Mouse (Mus musculus): ENCODE results near the gene Olfr429.
"Not testable (repeated sequence)": the region's sequence is repeated elsewhere in the genome, so short reads cannot be mapped to it uniquely, and the experiment has no call there.

The Olfr429 gene

DNA sequence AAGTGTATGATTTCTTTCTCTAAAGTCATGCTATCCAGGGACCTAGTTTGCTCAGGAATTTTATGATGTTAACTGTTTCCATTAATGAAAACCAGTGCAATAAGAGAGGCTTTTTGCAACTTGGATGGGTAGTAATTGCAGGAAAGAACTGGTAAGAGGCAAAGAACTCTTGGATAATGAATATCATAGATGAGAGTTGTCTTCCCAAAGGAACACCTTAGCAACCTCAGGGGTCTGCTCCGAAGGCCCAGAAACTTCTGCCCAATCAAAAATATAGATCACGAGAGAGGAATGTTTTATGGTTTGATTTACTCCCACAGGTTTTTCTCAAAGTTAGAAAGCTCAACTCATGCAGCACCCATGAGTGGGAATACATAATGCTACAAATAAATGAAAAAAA, at the start of gene Olfr429:
Olfr429 (plus strand) TSS at position 301 of the 400 bp plus-strand sequence.
- ChIA-PET POLR2A (no interaction called here), CTCF (no interaction called here)

DNA sequence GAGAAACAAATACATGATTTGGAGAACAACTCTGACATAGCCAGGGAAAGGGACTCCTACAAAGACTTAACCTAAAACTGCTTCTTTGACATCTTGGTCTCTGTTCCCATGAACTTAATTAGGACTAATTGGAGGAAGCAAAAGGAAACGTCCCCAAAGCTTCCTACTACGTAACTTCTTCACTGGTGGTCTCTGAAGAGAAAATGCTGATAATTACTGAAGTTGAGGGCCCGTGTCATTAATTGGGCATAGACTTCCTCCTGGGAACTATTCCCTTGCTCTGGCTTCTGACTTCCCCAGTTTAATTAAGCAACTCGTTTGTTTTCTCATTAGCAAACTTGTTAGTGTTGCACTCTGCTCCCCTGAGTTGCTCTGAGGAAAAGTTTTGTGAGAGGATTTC, 48.3 kb upstream of the Olfr429 start:
- ChIA-PET CTCF (no interaction called here), POLR2A (no interaction called here)

DNA sequence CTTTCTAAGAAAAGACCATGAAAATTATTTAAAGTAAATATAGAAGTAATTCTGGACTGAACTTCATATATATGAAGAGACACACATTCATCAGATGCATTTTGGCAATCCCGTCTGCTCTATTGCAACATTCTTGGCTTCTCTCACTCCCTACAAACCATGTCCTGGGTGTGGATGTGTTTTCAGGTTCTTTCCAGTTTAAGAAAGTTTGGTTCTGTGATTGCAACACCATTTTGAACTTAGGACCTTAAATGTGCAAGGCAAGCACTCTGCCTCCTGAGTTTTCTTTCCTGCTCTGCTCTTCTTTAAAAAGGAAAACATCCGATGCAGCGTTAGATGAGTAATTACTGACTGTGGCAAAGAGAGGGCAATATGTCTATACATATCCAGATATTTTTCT, 45.7 kb upstream of the Olfr429 start:
- CTCF ChIA-PET = no interaction called here
- POLR2A ChIA-PET = no interaction called here

DNA sequence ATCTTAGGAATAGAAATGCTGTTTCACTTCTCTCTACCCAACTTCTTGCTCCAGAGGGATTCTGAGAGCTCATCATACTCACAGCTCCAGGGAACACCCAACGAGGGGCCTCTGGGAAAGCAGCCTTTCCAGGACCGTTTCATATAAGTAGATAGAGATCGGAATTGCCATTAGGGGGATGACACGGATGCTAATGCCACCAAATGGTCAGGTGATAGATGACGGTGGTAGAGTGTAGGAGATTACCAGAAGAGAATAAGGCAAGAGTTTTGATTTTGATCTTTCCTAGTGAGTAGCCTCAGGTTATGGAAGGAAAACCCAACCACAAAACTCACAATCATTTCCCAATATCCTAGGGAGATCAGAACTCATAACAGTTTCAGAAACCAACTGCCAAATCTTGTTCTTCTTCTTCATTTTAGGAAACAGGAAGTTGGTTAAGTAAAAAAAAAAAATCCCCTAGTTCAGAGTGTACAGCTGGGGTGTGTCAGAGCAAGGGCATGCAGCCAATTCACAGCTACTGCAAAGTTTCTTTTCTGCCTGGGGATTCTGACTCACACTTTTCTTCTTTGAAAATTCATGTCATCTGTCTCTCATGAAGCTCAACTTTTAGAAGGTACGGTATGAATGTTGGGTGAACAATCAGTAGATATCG, 43.5 kb upstream of the Olfr429 start, which contains the start of gene Olfr433:
Olfr433 (plus strand) TSS at position 183 of the 655 bp plus-strand sequence.
- ChIA-PET CTCF (no interaction called here), POLR2A (no interaction called here)

DNA sequence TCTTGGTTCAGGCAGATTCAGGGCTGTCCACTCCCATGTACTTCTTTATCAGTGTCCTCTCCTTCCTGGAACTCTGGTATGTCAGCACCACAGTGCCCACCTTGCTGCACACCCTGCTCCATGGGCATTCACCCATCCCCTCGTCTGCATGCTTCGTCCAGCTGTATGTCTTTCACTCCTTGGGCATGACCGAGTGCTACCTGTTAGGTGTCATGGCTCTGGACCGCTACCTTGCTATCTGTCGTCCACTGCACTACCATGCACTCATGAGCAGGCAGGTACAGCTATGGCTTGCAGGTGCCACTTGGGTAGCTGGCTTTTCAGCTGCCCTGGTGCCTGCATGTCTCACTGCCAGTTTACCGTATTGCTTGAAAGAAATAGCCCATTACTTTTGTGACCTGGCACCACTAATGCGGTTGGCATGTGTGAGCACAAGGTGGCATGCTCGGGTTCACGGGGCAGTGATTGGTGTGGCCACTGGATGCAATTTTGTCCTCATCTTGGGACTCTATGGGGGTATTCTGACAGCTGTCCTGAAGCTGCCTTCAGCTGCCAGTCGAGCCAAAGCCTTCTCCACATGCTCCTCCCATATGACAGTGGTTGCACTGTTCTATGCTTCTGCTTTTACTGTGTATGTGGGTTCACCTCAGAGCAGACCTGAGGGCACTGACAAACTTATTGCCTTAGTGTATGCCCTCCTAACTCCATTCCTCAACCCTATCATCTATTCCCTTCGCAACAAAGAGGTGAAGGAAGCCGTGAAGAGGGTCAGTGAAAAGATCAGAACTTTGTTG, 41.8 kb upstream of the Olfr429 start:
- CTCF ChIA-PET, POLR2A ChIA-PET: not testable (repeated sequence)

DNA sequence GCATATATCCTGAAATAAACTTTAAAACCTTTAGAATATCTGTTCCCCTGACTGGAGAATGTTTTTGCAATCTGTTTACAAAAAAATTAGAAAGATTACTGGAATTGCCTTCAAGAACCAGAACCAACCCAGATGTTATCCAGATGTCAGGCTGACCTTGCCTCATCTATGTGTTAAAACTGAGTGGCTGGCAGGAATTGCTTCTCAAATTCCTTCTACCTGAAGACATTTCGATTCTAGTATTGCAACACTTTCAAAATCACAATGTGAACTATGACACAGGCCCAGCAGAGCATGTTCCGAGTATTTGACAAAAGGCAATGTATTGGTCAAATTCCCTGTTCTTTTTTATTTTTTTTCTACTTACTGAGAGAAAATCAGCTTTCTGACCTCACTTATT, 39.7 kb upstream of the Olfr429 start:
- ChIA-PET POLR2A (no interaction called here), CTCF (no interaction called here)

DNA sequence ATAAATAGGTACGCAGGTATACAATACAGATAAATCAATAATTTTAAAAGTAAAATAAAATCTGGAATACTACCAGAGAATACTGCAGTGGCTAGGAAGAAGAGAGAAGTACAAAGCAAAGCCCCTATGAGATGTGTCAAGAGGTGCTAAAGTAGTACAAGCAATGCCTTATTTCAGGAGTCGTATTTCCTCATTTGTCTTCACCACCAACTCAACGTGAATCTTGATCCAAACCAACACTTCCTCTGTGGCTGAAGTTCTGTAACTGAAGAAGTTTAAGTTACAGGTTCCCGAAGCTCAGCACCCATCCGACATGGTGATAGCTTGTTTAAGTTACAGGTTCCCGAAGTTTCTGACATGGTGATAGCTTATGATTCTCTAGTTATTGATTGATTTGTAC, 35.9 kb upstream of the Olfr429 start:
- CTCF ChIA-PET, POLR2A ChIA-PET: not testable (repeated sequence)

DNA sequence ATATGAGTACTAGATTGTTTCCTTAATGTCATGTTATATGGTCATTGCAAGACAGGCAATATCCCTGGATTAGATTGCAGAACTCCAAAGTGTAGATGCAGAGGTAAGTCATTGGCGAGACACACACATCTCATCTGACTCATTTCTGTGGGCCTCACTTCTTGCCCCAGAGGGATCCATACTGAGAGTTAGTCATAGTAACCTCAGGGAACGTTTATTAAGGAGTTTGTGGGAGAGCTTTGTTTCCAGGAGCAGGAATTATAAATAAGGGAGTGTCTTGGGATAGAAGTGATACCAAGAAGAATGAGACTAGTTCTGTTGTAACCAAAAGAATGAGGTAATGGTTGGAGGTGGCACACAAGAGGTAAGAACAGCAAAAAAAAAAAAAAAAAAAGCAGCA, 35.2 kb upstream of the Olfr429 start, which contains the start of gene Olfr432:
Olfr432 (plus strand) TSS at position 313 of the 400 bp plus-strand sequence.
- POLR2A ChIA-PET = no interaction called here
- CTCF ChIA-PET = no interaction called here

DNA sequence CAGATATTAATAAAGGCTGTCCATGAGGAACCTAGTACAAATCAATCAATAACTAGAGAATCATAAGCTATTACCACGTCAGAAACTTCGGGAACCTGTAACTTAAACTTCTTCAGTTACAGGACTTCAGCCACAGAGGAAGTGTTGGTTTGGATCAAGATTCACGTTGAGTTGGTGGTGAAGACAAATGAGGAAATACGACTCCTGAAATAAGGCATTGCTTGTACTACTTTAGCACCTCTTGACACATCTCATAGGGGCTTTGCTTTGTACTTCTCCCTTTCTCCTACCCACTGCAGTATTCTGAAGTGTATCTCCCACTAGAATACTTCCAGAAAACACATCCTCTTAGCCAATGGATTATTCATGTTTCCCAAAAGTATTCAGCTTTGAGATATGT, 34.8 kb upstream of the Olfr429 start:
- POLR2A ChIA-PET, CTCF ChIA-PET: not testable (repeated sequence)

DNA sequence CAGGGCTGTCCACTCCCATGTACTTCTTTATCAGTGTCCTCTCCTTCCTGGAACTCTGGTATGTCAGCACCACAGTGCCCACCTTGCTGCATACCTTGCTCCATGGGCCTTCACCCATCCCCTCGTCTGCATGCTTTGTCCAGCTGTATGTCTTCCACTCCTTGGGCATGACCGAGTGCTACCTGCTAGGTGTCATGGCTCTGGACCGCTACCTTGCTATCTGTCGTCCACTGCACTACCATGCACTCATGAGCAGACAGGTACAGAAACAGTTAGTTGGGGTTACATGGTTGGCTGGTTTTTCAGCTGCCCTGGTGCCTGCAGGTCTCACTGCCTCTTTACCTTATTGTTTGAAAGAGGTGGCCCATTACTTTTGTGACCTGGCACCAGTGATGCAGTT, 33.6 kb upstream of the Olfr429 start:
- ChIA-PET CTCF (no interaction called here), POLR2A (no interaction called here)

DNA sequence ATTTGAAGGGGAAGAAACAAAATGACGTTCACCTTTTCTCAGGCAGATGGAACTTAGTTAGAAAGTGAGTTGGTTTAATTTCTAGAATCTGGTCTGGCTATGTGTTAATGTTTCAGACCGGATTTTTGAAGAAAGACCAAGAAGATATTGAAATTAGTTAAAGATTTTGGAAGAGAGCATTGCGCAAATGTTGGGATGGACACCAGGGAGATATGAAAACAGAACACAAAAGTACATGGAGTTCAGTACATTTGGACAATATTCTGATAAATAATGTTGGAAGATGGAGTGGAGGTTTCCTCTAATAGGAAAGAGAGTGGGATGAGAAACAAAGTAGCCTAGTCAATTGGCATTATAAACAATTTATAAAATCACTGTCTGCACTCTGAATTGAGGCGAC, 32.6 kb upstream of the Olfr429 start:
- POLR2A ChIA-PET = no interaction called here
- CTCF ChIA-PET = no interaction called here

DNA sequence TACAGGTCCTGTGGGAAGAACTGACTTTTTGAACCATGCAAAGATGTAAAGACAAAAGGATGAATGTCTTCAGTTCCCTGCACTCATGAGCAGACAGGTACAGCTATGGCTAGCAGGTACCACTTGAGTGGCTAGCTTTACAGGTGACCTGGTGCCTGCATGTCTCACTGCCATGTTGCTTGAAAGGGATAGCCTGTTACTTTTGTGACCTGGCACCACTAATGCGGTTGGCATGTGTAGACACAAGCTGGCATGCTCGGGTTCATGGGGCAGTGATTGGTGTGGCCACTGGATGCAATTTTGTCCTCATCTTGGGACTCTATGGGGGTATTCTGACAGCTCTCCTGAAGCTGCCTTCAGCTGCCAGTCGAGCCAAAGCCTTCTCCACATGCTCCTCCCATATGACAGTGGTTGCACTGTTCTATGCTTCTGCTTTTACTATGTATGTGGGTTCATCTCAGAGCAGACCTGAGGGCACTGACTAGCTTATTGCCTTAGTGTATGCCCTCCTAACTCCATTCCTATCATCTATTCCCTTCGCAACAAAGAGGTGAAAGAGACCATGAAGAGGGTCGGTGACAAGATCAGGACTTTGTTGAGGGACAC, 32.1 kb upstream of the Olfr429 start:
- POLR2A ChIA-PET = no interaction called here
- CTCF ChIA-PET = no interaction called here

DNA sequence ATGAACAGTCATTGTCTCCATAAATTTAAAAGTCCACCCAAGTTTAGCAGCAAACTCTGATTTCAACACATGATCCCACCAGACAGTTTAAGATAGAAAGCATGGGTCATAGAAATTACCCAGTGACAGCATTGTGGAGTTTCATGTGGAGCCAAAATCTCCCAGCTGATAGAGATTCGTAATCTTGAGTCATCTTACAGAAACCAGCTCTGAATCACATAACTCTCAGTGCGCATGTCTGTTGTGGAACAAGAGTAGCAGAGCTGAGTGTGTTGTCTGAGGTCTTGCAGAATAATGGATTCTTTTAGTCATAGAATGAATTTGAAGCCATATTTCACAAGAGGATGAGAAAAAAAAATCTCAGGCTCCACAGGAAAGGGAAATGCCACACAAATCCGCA, 31.1 kb upstream of the Olfr429 start:
- ChIA-PET CTCF (no interaction called here), POLR2A (no interaction called here)

DNA sequence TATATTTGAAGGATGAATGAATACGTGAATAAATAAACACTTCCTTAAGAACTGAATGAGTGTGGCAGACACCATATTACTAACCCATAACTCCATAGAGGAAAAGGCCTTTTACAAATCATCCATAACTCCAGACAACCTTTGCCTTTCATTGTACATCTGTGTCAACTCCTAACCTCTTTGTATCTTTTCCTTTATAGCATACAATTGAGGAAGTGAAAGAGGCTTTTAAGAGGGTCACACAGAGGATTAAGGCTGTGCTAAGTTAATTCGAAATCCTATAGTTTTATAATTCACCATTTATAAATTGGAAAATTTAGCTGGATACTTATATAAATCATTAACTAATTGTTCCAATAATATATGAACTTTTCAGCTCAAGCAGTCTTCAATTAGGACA, 28.9 kb upstream of the Olfr429 start:
- ChIA-PET POLR2A (no interaction called here), CTCF (no interaction called here)

DNA sequence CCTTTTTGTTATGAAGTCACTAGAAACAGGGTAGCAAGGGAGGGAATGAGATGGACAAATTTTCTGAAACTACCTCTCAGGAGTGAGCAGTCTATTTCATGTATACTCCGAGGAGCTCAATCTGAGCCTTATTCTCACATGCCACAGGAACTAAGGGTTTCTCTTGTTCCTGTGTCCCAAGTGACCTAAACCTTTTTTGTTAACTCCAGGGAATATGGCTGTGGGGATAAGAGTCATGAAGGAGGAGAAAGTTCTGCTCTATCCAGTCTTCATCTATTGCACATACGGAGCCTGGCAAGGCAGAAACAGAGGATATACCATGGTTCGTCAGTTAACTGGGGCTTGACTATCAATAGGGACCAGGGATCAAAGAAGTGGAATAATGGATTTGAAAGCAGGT, 17.8 kb upstream of the Olfr429 start, which contains the start of gene Olfr430:
Olfr430 (plus strand) TSS at position 301 of the 400 bp plus-strand sequence.
- CTCF ChIA-PET = no interaction called here
- POLR2A ChIA-PET = no interaction called here

DNA sequence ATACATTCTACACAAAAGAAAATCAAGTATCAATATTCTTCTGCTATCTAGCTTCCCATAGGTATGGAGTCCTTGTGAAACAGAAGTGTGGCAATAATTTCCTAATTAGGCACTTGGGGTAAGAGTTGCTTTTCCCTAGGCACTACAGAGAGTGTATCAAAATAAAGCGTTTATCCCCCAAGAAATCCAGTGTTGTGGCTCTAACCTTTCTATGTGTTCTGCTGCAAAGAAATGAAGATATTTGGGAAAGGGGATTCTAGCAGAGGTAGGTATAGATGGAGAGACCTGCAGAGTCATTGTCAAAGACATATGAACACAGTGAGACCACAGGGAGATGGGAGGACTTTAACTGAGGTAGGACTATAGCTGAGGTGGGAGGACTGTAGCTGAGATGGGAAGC, 12.5 kb downstream of the Olfr429 start, which contains the start of gene Olfr427:
Olfr427 (plus strand) TSS at position 301 of the 400 bp plus-strand sequence.
- ChIA-PET POLR2A (no interaction called here), CTCF (no interaction called here)

DNA sequence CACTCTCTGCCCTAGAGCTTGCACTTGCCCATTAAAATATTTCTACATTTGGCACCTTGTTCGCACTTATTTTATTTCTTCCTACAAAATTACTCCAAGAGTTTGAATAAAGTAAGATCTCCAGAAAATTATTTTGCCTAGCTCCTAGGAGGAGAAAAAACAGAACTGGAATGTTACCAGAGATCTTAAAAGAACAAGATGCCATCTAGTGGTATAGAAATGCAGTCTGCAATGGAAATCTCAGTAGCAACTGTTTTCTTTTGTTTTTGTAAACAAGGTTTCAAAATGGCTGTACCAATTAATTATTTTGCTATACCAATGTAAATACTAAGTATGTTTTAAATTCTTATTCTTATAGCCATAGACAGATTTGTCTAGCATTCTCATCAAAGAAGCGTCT, 19.6 kb downstream of the Olfr429 start:
- ChIA-PET POLR2A (no interaction called here), CTCF (interaction anchor here (0.6 to 2.1 kb wide), 4 partner anchors 31 to 647 kb away, joined by 3 to 6 read pairs (median 4); no protein-coding TSS in a partner anchor)

DNA sequence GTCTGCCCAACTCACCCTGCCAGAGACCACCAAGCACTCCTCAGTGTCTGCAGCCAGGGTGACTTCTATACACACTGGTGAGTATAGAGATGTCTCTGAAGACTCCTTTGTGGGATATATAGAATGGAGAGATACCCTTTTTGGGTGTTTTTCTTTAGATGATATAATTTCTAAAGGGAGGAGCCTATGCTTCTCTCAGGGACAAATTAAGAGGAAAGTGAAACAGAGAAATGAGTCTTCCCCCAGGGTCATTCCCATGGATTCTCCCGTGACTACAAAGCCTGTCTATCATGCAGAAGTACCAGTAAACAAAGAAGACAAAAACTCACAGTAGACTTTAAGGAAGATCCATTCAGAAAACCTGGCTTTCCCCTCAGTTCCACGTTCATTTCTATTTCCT, 36.9 kb downstream of the Olfr429 start, which contains the start of gene Olfr231:
Olfr231 (minus strand) TSS at position 101 of the 400 bp plus-strand sequence.
- ChIA-PET POLR2A (no interaction called here), CTCF (no interaction called here)

DNA sequence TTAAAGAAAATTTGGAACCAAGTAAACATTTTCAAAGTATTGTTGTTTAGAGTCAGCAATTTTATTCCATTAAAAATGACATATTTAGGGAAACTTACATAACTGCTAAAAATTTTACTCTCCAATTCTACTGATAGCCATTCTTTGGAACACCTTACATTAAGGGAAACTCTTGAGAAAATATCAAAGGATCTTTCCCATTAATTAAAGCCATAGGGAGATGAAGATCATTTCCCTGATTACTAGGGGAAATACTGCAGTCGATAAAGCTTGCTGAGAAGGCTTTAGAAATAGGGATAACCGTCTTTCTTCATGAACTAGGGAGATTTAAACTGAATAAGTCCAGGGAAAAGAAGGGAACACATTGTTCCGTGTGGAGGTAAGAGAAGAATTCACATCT, 47.1 kb downstream of the Olfr429 start, which contains the start of gene Olfr424:
Olfr424 (plus strand) TSS at position 301 of the 400 bp plus-strand sequence.
- ChIA-PET CTCF (no interaction called here), POLR2A (no interaction called here)

DNA sequence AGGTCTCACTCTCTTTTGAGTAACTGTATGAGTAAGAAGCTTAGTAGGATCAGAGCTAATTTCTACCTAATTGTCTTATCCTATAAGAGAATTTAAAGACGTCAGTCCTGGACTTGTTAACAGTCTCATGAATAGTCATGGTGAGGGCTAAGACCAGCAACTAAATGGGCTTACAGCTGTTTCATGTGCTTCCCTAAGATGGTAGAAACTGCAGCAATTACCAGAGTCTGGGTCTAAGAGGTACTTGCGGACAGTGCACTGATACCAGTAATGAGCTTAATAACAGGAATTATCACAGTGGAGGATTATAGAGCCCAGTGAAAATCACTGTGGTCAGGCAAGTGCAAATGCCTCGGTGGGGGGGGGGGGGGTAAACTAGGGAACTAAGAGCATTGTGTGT, 47.9 kb downstream of the Olfr429 start:
- CTCF ChIA-PET = interaction anchor here in 1 of 4 experiments (0.6 kb wide), 1 partner anchor 835 kb away, joined by 3 read pairs; no protein-coding TSS in a partner anchor
- POLR2A ChIA-PET = interaction anchor here in 1 of 4 experiments (0.6 kb wide), 1 partner anchor 10 kb away, joined by 4 read pairs; no protein-coding TSS in a partner anchor

All from embryonic stem cell, embryonic (primary cell).